Mouse (Mus musculus) embryo, embryonic 10 days (tissue): ENCODE measurements around the gene Ubash3b.
A peak's percentile ranks its signal among the peaks of the same experiment; 100 is the strongest.

Experiments used
- DNase-seq: peaks from one replicate; pipeline ENCODE4 v3.0.0-alpha.2; 2015; ENCODE audit warnings: low spot score

Gene Ubash3b

DNA sequence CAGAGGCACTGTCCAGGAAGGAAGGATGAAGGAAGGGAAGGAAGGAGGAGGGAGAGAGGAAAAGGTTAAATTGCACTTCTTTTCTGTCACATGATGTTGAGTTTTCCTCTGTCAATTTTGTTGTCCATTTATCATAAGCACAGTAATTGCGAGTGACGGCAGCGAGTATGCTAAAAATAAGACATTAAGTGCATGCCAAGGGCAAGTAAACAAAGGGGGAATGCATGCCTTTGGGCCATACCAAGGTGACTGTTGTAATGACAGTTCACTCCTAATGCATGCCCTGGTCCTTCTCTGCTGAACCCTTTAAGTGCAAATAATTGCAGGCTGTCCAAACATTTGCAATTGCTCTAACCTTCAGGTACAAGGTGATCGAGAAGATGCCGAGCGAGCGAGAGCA is 70.3 kb downstream of the Ubash3b start:
- peak; percentile 23 for DNase-seq

DNA sequence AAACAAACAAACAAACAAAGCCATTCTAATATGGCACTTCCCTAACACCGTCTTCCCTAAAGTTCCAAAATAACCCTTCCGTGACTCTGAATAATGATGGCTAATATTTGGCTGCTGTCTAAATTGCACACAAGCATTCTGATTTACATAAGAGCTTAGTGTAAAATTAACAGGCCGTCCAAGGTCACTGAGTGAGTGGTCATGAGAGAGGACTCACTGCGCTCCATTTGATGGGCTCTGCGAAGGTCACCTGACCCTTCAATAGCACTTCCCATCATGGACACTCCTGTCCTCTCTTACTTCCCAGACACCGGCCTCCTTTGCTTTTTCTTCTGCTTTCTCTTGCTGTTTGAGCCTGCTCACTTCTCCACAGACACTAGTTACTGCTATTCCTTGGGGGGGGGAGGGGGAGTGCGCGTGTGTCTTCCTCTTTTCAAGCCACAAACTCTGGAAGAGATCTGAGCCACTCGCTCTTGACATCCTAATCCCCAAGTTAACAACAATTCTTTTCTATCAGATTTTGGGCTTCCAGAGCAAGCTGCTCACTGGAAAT is 73.6 kb downstream of the Ubash3b start:
- DNase-seq = no peak

DNA sequence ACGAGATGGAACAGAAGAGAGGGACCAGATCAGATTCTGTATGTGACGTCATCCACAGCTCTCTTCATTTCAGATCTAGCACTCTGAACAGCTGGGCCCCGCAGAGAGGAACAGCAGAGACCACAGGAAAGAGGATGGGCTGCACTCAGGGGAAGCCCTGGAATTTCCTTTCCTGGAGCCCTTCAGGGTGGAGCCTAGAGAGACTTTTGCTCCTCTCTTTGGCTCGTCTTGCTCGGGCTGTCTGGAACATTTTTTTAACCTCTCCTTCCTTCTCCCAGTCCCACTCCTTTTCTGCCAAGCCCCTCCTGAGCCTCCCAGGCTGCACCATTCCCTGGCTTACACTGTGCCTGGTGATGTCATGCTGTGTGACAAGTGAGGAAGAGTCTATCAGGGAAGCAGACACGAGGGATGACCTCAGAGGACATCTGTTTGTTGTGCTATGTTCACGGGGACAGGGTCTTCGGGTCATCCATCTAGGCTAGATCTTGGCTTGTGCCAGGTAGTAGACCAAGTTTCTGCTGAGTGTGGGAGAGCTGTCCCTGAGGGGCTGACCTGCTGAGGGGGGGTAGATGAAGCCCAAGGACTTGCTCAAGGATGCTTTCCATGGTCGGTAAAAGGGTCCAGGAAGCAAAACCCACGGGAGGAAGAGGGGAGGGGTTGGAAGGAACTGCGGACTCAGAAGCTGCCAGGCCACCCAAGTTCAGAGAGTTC is 77.2 kb downstream of the Ubash3b start:
- DNase-seq = no peak

DNA sequence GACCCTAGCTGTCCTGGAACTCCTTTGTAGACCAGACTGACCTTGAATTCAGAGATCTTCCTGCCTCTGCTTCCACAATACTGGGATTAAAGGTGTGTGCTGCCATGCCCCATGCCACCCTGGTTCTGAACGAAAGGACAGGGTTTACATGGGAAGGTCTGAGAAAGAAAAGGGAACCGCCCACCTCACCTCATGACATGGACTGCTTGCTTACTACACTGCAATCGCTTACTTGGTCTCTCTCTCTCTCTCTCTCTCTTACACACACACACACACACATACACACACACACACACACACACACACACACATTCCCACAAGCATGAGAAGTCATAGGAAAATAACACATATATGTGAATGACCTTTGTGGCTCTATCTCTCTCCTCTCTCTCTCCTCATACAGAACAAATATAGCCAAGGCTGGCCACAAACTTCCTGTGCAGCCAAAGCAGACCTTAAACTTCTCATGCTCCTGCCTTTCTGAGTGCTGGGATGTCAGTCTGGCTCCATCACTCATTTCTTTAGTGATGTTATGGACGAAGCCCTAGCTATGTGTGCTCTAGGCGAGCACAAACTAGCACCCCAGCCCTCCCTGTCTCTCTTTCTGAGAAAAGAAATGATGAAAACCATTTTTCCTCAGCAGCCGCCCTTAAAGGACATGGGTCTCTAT is 78.0 kb downstream of the Ubash3b start:
- DNase-seq = no peak

DNA sequence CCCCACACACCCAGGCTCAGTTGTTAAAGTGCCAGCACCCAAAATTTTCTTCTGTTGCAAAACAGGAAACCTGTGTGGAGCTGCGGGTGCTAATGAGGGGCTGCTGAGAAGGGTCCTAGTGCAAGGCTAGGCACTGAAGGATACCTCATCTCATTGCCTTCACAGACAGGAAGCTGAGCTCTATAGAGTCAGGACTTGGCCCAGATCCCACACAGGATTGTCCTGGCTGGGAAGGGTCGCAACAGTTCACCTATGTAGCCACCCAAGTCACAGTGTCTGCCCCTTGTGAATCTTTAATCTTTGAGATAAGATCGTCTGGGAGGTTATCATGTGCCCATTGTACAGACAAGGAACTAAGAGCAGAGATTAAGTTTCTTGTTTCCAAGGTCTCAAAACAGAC is 78.6 kb downstream of the Ubash3b start:
- DNase-seq = no peak

DNA sequence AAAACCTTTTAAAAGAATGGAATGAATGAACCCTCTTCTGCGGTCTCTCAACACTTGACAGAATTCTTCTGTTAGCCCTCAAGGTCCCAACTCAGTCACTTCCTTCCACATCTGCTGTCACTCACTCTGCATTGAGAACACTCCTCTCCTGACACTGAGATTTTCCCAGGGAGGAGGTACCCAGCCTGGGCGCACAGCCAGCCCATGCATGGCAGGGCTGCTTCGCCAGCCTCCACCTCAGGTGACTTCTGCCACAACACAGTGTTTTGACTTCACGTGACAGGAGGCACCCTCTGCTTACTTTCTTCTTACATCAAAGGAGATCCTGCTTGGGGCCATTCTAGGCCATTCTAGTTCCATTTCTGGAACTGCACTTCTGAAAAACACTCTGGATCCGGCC is 80.6 kb downstream of the Ubash3b start:
- no peak for DNase-seq

DNA sequence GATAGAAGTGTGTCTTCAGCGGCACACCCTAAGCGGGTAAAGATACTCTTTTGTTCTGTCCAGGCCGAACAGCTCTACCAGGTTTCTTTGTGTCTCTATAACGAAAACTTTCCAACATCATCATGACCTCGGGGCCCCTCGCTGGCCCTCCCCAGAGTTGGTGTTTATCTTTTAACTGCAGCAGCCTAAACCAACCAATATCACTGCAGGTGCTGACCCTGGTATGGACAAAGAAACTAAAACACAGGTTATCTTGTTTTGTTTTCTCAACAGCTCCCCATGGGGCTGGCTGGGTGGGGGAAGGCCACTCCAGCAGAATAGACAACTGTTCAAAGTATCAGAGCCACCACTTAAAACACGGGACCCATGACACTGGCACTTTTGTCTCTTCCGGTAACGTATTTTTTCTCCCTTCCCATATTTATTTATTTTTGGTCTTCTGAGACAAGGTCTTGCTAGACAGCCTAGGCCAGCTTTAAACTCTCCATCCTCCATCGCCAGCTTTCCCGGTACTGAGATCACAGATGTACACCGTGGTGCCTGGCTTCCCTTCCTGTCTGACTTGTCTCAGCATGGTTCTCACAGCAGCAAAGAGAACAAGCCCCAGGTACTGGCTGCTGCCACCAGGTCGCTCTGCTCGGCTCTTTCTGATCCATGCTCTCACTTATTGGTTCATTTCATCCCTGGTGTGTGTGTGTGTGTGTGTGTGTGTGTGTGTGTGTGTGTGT is 81.9 kb downstream of the Ubash3b start:
- DNase-seq = no peak

DNA sequence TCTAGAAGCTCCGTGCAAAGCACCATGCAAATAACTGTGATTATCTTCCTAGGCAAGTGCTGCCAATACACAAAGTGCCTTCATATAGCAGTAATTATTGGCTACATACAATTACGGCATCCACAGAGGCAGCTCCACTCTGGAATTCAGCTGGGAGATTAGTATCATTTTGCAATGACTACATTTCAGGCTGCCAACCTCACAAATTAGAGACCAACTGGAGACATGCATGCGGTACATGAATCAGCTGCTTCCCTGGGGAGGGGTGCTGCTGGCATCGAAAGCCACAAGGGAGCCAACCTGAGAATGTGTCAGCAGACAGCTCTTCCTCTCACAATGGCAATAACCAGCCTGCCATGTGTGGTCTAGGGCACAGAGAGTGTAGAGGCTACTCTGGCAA is 83.3 kb downstream of the Ubash3b start:
- DNase-seq = no peak

DNA sequence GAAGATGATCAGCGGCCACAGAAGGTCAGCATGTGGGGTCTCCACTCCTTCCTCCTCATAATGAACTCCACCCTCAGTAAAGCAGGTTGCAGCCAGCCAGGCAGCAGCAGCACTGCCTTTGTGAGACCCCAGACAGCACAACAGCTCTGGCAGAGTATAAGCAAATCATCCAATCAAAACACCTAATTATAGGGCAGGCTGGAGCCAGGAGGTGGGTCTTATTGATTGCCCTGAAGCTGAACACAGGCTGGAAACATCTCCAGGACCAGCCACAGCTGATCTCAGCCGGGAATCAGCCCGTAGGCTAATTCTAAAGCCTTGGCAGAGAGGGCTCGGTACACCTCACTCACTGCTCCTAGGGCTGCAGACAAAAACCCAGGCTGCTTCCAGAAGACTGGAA is 85.3 kb downstream of the Ubash3b start:
- DNase-seq = no peak

DNA sequence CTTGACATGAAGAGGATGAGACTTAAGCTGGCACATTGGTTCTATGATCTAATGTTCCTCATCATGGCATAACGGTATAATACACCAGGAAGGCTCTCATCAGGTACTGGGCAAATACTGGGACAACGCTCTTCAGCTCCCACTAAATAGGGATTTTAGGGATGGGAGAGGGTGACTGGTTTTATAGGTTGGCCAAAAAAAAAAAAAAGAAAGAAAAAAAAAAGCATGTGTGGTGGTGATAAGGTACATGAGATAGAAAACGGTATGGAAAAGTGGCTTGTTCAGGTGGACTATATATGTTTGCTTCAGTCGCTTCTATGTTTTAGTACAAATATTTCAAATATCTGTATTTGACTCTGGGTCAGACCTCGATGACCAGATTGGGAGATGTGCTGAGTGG is 86.0 kb downstream of the Ubash3b start:
- no peak for DNase-seq

DNA sequence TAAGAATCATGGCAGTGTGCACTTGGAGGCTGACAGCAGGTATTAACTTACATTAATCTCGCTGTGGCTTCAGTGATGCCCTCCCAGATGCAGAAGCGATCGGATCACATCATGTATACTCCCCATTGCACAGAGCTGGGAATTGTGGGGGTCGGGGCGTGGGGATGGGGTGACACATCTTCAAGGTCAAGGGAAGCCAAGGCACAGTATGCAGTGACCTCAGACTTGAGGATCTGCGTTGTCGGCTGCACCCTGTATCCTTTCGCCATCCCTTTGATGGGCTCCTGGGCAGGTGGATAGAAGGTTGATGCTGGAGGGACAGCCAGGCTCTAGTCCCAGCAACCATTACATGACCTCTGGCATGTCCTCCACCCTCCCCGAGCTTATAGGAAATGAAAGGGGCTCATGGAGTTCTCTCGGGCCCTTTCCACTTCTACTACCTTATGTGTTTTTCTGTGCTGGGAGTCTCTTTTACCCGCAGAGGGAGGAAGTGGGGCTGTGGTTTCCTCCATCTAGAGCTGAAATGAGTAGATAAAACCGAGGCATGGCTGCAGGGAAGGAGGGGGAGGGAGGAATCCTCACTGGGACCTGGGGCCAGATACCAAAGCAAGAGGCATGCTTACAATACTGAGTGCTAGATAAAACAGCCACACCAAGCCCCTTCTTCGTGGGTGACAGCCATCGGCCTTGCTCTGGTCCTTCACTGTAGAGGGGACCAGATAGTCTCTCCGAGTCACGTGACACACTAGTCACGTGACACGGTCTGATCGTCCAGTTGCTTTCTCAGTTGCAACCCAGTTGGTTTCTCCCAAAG is 88.1 kb downstream of the Ubash3b start:
- no peak for DNase-seq

DNA sequence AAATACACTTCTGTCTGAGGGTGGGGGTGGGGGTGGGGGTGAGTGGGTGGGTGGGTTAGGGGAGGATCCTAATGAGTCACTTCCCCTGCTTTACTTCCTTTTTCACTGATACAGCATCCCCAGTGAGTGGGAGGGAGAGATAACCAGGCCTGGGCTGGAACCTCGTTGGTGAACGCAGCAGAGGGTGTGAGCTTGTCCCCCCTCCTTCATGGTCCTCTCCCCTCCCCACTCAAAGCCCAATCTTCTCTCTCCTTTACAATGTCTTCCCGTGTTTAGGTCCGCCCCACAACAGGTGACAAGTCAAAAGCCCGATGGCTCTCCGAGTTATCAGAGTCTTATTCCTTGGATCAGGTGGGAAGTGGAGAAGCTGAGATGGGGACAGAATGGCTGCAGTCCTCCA is 88.7 kb downstream of the Ubash3b start:
- DNase-seq = no peak

DNA sequence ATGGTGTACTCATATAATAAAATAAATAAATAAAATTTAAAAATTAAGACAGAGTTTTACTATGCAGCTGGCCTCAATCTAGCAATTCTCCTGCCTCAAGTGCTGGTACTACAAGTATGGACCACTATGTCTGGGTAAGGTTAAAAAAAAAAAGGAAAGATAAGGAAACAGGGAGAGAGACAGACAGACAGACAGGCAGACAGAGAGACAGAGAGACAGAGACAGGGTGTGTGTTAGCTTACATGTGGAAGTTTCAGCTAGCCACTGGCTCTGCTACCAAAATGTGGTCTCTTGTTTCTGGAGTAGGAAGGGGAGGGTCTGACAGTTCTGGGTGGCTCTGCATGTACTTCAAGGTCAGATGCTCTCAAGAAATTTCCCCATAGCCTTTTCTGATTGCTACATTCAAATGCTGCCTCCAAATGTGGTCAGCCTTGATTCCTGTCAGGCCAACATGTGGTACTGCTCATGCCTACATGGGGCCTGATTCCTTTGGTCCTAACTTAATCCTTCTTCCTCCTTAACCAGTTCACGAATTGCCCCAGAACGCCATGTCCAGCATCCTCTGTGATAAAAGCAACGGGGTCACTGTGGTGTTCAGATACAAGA is 89.5 kb downstream of the Ubash3b start:
- DNase-seq = no peak

DNA sequence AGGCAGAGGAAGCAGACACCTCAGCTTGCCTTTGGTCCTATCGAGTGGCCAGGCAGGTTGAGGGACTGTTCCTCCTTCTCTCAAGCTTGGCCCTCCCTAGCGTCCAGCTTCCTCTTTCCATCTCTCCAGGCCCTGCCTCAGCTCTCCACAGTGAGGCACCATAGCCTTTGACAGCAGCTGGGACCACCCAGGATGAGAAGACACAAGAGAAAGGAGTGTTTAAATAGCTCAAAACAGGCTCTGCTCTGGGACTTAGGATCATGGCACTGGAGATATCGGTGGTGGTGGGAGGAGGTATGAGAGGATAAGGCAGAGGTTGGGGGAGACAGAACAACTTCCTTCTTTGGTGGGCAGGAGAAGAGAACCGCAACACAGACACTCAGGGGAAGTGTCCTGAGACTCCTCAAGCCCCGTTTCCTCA is 90.7 kb downstream of the Ubash3b start:
- DNase-seq = peak; percentile 33

DNA sequence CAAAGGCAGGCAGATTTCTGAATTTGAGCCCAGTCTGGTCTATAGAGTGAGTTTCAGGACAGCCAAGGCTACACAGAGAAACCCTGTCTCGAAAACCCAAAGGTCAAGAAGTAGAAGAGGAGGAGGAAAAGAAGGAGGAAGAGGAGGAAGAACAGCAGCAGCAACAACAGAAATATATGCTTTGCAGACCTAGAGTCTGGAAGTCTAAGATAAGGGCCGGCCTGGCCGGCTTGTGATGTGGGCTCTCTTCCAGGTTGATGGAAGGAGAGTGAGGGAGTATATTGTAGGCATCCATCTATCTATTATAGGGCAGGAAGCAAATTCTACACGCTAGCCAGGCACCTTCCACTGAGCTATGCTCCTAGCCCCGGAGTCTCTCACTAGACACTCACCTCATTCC is 92.0 kb downstream of the Ubash3b start:
- no peak for DNase-seq

DNA sequence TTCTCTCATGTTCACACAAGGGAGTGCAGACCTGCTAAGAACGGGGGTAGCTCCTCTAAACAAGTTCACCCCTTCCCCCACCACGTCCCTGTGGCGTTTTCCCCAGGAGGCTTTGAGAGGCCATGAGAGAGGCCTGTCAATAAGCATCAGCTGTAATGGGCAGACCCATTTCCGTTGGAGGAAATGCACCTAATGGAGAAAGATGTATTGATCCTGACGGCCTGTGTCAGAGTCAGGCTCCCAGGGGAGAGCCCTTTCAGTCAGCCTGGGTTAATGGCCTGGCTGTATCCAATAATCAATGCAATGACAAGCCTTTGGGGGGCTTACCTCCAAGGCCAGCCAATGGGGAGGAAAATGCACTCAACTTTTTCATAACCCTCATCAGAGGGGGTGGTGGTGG is 100.1 kb downstream of the Ubash3b start:
- no peak for DNase-seq

DNA sequence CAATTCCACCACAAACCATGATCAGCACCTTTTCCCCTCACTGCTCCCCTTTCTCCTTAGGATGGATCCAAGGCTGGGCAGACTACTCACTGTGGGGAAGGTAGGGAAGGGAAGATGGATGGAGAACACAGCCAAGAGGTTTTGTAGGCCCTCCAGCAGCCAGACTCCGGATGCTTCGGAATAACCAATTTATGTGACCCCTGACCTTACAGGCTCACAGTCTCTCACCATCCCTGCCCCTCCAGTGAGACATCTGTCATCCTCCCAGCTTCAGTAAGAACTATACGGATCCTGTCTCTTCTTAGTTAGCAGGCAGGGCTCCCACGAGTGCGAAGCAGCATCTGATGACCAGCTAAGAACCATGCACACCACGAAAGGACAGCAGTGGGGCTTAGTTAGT is 100.9 kb downstream of the Ubash3b start:
- DNase-seq = peak; percentile 50

DNA sequence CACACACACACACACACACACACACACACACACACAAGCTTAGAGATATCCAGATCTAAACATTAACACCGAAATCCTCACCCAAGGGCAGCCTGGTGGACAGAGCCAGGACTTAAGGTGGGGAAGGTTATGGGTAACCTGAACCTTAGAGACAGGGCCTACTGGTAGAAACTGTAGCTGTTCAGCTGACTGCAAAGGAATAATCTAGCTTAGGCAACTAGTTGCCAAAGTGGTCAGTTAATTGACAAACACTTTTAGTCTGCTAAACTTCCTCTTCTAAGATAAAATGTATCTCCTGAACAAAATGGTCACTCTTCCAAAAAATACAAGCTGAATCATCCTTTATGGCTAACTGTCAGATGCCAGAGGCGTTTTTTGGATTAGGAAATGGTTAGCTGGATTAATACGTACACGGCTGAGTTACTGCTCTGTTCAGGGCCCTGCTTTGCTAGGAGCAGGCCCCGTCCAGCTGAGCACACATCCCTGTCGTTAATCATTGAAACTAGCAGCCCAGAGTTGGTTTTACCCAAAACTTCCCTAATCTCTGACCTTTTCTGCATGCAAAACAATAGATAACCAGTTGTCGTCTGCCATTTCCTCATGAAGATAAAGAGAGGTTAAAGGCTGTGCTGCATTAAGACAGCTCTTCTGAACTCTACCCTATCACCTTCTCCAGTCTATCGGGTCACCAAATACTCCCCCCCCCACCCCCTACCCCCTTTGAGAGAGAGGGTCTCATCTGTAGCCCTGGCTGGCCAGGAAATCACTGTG is 102.5 kb downstream of the Ubash3b start:
- no peak for DNase-seq

DNA sequence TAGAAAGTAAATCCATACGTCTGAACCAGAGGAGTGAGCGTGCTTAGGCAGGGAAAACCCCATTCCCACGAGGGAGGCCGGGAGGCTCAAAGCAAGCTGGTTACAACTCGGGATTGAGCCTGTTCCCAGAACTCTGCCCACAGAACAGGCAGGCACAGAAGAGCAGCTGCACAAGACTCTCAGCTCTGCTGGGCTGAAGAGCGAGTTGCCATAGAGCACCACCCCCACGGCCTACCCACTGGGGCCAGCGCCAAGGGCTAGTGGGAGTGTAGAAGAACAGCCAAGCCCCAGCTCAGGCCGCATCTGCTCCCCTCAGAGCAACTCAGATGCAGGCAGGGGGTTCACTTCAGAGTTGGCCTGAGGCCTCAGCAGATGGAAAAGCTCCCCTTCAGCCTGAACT is 107.3 kb downstream of the Ubash3b start:
- no peak for DNase-seq

DNA sequence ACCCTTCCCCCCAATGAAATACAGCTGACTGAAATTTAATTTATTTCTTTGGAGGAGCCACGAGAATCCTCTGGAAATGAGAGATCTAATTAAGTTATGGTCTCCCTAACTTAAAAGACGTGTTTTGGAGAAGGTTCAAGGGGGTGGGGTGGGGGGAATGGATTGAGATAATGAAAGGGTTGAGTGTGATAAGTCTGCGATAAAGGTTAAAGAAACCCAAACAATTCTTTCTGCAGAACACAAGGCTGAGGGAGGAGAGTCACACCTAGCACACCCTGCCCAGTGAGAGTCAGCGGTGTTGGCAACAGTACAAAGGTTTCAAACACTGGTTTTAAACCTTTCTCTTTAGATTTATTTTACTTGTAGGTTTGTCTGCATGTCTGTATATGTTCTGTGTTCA is 108.0 kb downstream of the Ubash3b start:
- no peak for DNase-seq
